Mouse (Mus musculus): ENCODE measurements around the gene Relch.
"Not testable (repeated sequence)": the region's sequence is repeated elsewhere in the genome, so short reads cannot be mapped to it uniquely, and the experiment has no call there.

Gene Relch

GRCm38 (mm10) chr1:105746444-105746843, 82.8 kb downstream of the Relch start:
- DNase-seq (ENCODE audit: low spot score): no peak

GRCm38 (mm10) chr1:105746858-105747596, 83.4 kb downstream of the Relch start:
- DNase-seq (ENCODE audit: low spot score): no peak

GRCm38 (mm10) chr1:105748091-105748799, 84.6 kb downstream of the Relch start:
- DNase-seq (ENCODE audit: low spot score): no peak

GRCm38 (mm10) chr1:105752196-105752595, 88.5 kb downstream of the Relch start:
- DNase-seq (ENCODE audit: low spot score): no peak

GRCm38 (mm10) chr1:105752944-105753343, 89.3 kb downstream of the Relch start:
- DNase-seq (ENCODE audit: low spot score): no peak

- DNase-seq (ENCODE audit: low spot score): no peak
Observed at GRCm38 (mm10) chr1:105758798-105759197, 95.1 kb downstream of the Relch start.

GRCm38 (mm10) chr1:105759422-105760165, 95.9 kb downstream of the Relch start:
- DNase-seq (ENCODE audit: low spot score): no peak

GRCm38 (mm10) chr1:105765586-105765985, 101.9 kb downstream of the Relch start:
- DNase-seq (ENCODE audit: low spot score): no peak

GRCm38 (mm10) chr1:105766099-105766498, 102.4 kb downstream of the Relch start:
- DNase-seq (ENCODE audit: low spot score): not testable (repeated sequence)

GRCm38 (mm10) chr1:105768397-105768796, 104.7 kb downstream of the Relch start:
- DNase-seq (ENCODE audit: low spot score): peak; percentile 15

GRCm38 (mm10) chr1:105770685-105771084, 107.0 kb downstream of the Relch start:
- DNase-seq (ENCODE audit: low spot score): no peak

- DNase-seq (ENCODE audit: low spot score): no peak
Observed at GRCm38 (mm10) chr1:105776426-105776825, 112.8 kb downstream of the Relch start.

- no peak for DNase-seq (ENCODE audit: low spot score)
Observed at GRCm38 (mm10) chr1:105780079-105780456, 116.4 kb downstream of the Relch start.

GRCm38 (mm10) chr1:105780457-105781364, 117.0 kb downstream of the Relch start, which contains the start of gene Tnfrsf11a:
Gene Tnfrsf11a, plus strand, starts transcription at chr1:105780718.
- no peak for DNase-seq (ENCODE audit: low spot score)

- no peak for DNase-seq (ENCODE audit: low spot score)
Observed at GRCm38 (mm10) chr1:105781391-105782146, 117.9 kb downstream of the Relch start.

GRCm38 (mm10) chr1:105784257-105785016, 120.8 kb downstream of the Relch start:
- no peak for DNase-seq (ENCODE audit: low spot score)

GRCm38 (mm10) chr1:105785146-105785545, 121.5 kb downstream of the Relch start:
- DNase-seq (ENCODE audit: low spot score): no peak

- no peak for DNase-seq (ENCODE audit: low spot score)
Observed at GRCm38 (mm10) chr1:105786731-105787357, 123.2 kb downstream of the Relch start.

GRCm38 (mm10) chr1:105790103-105790502, 126.4 kb downstream of the Relch start:
- DNase-seq (ENCODE audit: low spot score): no peak

- no peak for DNase-seq (ENCODE audit: low spot score)
Observed at GRCm38 (mm10) chr1:105794670-105795069, 131.0 kb downstream of the Relch start.
